Mouse (Mus musculus): Measurements from ENCODE around the gene Med11.

Med11 gene

DNA sequence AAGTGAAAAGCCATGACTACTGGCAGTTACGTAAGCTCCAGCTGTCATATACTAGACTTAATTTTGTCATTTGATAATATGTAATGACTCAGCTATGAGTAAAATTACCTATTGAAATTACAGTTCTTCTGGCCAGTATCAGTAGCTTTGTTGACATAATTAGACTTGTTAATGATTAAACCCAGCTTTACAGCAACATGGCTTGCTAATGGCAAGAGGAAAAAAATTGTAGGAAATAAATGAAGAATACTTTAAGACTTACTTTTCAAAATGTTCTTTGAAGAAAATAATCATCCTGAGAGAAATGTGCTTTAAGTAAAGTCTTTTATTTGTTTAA is 48.7 kb downstream of the Med11 start:
- in situ Hi-C loops (cut with MboI, MseI) = loop anchor here (5.0 kb wide), 1 partner anchor 88 kb away; the partner anchor contains the start of gene Pelp1

DNA sequence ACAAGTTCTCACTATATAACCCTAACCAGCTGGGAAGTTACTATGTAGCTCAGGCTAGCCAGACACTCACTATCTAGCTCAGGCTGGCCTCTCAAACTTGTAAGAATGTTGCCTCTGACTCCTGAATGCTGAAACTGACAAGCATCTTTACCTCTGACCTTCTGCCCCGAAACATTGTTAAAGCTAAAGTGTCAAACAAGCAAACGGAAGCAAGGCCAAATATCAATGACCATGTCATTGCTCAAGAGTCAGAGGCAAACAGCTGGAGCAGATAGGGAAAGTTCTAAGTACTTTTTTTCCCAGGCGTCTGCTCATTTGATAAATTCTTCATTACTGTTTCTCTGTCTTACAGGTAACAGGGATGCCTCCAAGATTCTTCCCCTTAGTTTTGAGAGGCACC is 50.3 kb downstream of the Med11 start:
- in situ Hi-C loops (cut with MboI, MseI) = loop anchor here (5.0 kb wide), 1 partner anchor 90 kb away; the partner anchor contains the start of gene Pelp1
